Mouse (Mus musculus): ENCODE data around the gene Gatad2b. TPM values are rescaled to one million over a fixed set of nuclear protein-coding genes. Genes with fewer than 3 reads are reported as not detected.

Gene Gatad2b
- total RNA-seq, 2 experiments from 2014 or later: 37.2 to 40.0 TPM

GRCm38 (mm10) chr3:90383690-90384089 lies 90.7 kb downstream of the Gatad2b start:
- no peak for DNase-seq

- no peak for DNase-seq
These were observed 91.9 kb downstream of the Gatad2b start for GRCm38 (mm10) chr3:90384851-90385375.

- no peak for DNase-seq
These were observed 93.8 kb downstream of the Gatad2b start for GRCm38 (mm10) chr3:90386817-90387216.

- peak; percentile 51 for DNase-seq
These were observed 94.5 kb downstream of the Gatad2b start for GRCm38 (mm10) chr3:90387483-90387882.

- no peak for DNase-seq
These were observed 95.2 kb downstream of the Gatad2b start for GRCm38 (mm10) chr3:90388192-90388591.

GRCm38 (mm10) chr3:90388726-90389510 lies 95.9 kb downstream of the Gatad2b start:
- DNase-seq: peak; percentile 35

- peak; percentile 51 for DNase-seq
These were observed 96.8 kb downstream of the Gatad2b start, which contains the start of gene Slc27a3 for GRCm38 (mm10) chr3:90389511-90390490. Gene Slc27a3, minus strand, starts transcription at chr3:90389938.

- DNase-seq: no peak
These were observed 98.0 kb downstream of the Gatad2b start for GRCm38 (mm10) chr3:90391004-90391403.

- DNase-seq: no peak
These were observed 99.0 kb downstream of the Gatad2b start for GRCm38 (mm10) chr3:90391941-90392340.

- peak; percentile 69 for DNase-seq
These were observed 99.7 kb downstream of the Gatad2b start for GRCm38 (mm10) chr3:90392661-90393060.

GRCm38 (mm10) chr3:90395629-90396028 lies 102.7 kb downstream of the Gatad2b start:
- no peak for DNase-seq

- no peak for DNase-seq
These were observed 108.0 kb downstream of the Gatad2b start for GRCm38 (mm10) chr3:90400993-90401392.

- no peak for DNase-seq
These were observed 111.1 kb downstream of the Gatad2b start for GRCm38 (mm10) chr3:90404121-90404520.

- no peak for DNase-seq
These were observed 111.6 kb downstream of the Gatad2b start for GRCm38 (mm10) chr3:90404609-90405008.

- DNase-seq: no peak
These were observed 113.4 kb downstream of the Gatad2b start for GRCm38 (mm10) chr3:90406414-90406813.

GRCm38 (mm10) chr3:90408721-90409120 lies 115.7 kb downstream of the Gatad2b start:
- no peak for DNase-seq

GRCm38 (mm10) chr3:90412312-90413010 lies 119.5 kb downstream of the Gatad2b start:
- peak; percentile 51 for DNase-seq

GRCm38 (mm10) chr3:90413011-90413396 lies 120.0 kb downstream of the Gatad2b start:
- DNase-seq: no peak
